Mouse (Mus musculus) adrenal gland (tissue): ENCODE measurements around the gene Olfr777.
"Not testable (repeated sequence)": the region's sequence is repeated elsewhere in the genome, so short reads cannot be mapped to it uniquely, and the experiment has no call there.

Experiments used
- intact Hi-C: fragments of 180-260 bp; cut with DNase I; formaldehyde crosslinking; loops from one replicate; pipeline ENCODE4 v1.15.1; 2025
- long read RNA-seq, 2 experiments: library from polyadenylated mRNA; unstranded; transcript quantifications; one replicate each; pipeline ENCODE4 v2.0.0; 2020; ENCODE audit warnings: borderline replicate concordance in 1 of 2; ENCODE audit not compliant: insufficient replicate concordance in 1 of 2

The Olfr777 gene
- long read RNA-seq, experiment 1, result 0 reads
- long read RNA-seq, experiment 2, result 0 reads

DNA sequence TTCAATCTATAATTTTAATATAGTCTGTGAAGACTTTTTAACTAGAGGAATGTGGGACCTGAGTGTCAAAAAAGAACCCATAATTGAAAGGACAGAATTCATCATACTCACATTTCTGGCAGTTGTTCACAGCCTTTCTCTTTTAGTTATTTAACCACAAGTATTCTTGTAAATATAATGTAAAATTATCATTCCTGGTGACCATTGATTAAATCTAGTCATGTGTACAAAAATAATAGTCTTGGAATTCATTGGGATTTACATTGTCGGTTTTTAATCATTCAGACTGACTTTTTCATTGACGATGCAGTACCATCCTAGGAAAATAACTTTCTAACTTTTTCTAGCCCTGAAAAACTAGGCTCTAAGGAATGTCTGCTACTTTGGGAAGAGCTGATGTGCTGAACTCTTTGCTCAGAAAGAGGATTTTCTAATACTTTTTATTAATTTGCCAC is at the start of gene Olfr777:
Gene Olfr777 (minus strand): TSS at position 405 of the 455 bp plus-strand sequence.
- intact Hi-C loops, result no loop called here

DNA sequence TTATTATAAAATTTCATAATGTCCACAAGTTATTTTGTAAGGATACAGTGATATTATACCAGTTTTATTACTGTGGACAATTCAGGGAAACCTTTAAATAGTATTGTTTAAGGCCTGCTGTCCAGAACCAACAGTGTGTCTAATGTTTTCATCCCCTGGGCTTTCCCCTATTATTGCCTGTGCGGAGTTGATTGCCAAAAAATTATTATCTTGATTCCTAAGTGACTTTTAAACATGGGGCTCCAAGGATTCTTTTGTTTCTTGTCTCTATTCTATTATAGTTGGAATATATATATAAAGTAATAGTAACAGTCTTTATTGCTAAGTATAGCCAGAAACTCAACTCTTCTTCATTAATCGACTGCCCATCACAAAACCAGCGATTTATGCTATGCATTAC is 46.5 kb upstream of the Olfr777 start, which contains the start of gene Olfr780:
Gene Olfr780 (plus strand): TSS at position 301 of the 400 bp plus-strand sequence.
- intact Hi-C loops, result no loop called here

DNA sequence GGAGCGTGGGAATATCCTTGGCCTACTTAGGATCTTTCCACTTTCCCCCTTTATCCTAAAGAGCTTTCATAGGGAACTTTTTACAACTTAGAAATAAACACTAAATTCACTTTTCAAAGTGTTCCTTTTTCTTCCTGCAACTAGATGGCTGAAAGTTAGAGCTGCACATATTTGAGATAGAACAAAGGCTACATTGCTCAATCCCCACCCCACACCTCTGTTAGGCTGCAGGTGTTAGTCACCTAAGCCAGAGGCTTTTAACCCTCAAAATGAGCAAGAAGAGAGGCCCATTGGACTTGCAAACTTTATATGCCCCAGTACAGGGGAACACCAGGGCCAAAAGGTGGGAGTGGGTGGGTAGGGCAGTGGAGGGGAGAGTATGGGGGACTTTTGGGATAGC is 42.2 kb upstream of the Olfr777 start:
- intact Hi-C loops, result not testable (repeated sequence)

DNA sequence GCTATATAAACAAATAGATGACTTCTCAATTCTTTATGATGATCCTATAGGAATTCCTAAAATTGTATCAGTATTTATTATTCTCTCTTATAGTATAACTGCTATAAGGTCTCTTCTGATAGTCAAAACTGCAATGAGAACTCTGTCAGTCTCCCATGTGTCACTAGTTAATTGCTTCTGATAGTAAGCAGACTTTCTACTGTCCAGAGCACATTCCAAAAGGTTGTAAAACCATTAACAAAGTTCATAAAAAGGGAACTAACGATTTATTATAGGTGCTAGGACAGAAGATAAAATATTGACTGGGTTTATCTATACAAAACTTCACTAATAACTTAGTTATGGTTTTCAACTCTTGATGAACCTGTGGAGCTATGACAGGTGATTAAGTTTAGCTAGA is 41.7 kb upstream of the Olfr777 start:
- intact Hi-C loops, result not testable (repeated sequence)

DNA sequence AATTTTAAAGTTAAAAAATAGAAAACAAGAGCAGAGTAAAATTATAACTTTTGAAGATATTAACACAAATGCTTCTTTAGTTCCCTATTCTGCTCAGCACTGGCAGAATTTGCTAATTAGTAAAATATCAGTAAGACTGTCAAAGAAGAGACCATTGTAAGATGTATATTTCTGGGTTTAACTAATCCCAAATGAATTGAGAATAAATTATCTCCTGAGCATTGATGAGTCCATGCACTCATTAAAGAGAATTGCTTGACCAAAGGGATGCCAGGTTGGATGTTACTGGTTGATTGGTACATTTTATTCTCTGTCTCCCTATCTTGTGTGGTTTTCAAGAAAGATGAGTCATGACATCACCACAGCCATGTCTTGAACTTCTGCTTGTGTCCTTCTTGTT is 12.5 kb downstream of the Olfr777 start, which contains the start of gene Olfr776:
Gene Olfr776 (plus strand): TSS at position 301 of the 400 bp plus-strand sequence.
- intact Hi-C loops, result no loop called here

DNA sequence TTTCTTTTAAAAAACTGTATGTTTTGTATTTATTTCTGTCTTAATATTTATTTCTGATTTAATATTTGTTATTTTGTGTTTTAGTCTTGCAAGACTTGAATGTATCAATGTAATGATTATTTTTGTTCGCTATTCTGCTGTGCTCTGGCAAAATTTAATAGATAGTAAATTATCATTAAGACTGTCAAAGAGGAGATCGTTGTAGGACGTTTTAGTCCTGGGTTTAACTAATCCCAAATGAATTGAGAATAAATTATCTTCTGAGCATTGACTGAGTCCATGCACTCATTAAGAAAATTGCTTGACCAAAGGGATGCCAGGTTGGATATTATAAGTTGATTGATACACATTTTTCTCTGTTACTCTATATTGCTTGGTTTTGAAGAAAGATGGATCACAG is 23.2 kb downstream of the Olfr777 start, which contains the start of gene Olfr775:
Gene Olfr775 (plus strand): TSS at position 301 of the 400 bp plus-strand sequence.
- intact Hi-C loops, result no loop called here

GRCm38 (mm10) chr10:129235904-129236303 is 35.4 kb downstream of the Olfr777 start, which contains the start of gene Olfr774:
Gene Olfr774, plus strand, starts transcription at chr10:129236204.
- intact Hi-C loops, result no loop called here

DNA sequence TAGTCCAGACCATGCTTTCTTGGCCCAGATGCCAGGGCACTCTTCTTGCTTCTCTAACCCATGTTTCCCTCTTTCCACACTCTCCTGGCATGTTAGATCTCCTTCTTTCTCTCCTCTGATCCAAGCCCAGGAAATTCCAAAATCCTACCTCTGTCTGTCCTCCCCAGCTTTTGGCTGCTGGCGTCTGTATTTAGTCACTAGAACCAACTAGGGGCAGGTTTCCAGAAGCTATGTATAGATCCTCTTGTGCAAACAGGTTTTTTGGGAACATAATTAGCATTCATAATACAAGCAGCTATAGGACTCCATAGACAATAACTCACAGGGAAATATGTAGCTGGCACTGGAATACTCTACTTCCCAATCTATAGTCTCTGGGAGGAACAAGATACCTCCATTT is 40.5 kb downstream of the Olfr777 start:
- intact Hi-C loops, result no loop called here
